Mouse (Mus musculus): ENCODE measurements around the gene Inha. TPM values are rescaled to one million over a fixed set of nuclear protein-coding genes. Genes with fewer than 3 reads are reported as not detected.

Gene Inha
- polyA plus RNA-seq, 1 experiment, result 2.9 TPM

DNA sequence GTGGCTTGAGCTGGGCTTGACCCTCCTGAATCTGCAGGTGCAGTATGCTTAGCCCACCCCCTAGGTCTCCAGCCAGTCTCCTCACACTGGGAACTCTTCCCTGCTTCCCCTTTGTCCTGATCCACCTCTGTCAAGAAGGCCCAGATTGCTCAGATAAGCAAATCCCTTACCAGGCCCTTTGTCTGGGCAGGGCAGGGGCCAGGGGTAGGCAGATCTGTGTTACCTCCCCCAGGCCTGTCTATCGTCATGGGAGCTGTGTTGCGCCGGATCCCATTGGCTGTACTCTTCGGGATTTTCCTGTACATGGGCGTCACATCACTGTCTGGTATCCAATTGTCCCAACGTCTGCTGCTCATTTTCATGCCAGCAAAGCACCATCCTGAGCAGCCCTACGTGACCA, 50.2 kb downstream of the Inha start:
- no peaks in the 10 kb centered on the region for H3K27me3 ChIP-seq (ENCODE audit: control insufficient read depth, insufficient read depth, low read length)
- peaks cover 5% of the 10 kb centered on the region; the same call in 1 of the 2 replicates for H3K4me1 ChIP-seq (ENCODE audit: control insufficient read depth, insufficient read depth, insufficient read length)
- no peak overlapping the region for H3K27ac ChIP-seq (ENCODE audit: insufficient read depth, low read length)
- no peak overlapping the region for H3K4me3 ChIP-seq (ENCODE audit: extremely low read depth, insufficient read depth, insufficient read length)
- TF ChIP-seq CTCF (IDR thresholded peaks at IDR 0.05; ENCODE audit: extremely low read depth, insufficient read depth, insufficient read length, insufficient replicate concordance) (no peak), POLR2A (IDR thresholded peaks at IDR 0.05; ENCODE audit: low read depth, low read length) (no peak)
- 90% methylated on average over 7 of the region's 7 CpGs for WGBS
- H3K36me3 ChIP-seq (ENCODE audit: control insufficient read depth, insufficient read depth, low read length), result no peaks in the 10 kb centered on the region
- no peak for DNase-seq (ENCODE audit: low read depth in 1 of 2, low spot score in 2 of 2)

DNA sequence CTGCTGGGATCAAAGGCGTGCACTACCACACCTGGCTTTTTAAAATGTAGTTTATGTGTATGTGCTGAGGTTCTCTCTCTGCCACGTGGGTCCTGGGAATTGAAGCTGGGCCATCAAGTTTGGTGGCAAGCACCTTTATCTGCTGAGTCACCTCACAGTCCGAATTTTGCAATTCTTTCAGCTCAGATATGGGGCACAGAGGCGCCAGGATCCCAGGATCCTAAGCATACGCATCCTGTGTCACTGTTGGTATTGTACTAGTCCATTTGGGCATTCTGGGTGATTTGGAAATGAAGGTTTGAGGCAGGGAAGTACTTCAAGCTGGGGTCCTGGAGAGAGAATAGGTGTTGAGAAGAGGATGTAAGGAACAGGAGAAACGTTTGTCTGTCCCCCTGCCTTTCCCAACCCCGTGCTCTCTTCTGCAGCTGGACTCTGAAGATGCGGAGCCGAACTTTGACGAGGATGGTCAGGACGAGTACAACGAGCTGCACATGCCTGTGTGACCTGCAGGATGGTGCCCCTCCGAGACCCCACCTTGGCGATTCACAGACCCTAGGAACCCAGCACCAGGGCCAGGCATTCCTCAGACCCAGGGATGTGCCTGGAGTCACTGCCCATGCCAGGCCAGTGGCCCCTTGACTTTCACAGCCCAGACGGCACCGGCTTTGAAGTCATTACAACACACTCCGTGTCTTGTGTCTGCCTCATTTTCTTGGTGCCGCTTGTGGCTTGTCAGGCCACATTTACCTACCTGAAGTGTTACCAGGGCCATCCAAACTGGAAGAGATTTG, 51.7 kb downstream of the Inha start:
- Histone ChIP-seq H3K27ac (ENCODE audit: insufficient read depth, low read length) (no peak overlapping the region), H3K36me3 (ENCODE audit: control insufficient read depth, insufficient read depth, low read length) (no peaks in the 10 kb centered on the region), H3K4me3 (ENCODE audit: extremely low read depth, insufficient read depth, insufficient read length) (no peak overlapping the region), H3K27me3 (ENCODE audit: control insufficient read depth, insufficient read depth, low read length) (no peaks in the 10 kb centered on the region), H3K4me1 (ENCODE audit: control insufficient read depth, insufficient read depth, insufficient read length) (peaks cover 5% of the 10 kb centered on the region; the same call in 1 of the 2 replicates)
- DNase-seq (ENCODE audit: low read depth in 1 of 2, low spot score in 2 of 2), result no peak
- no peak for TF ChIP-seq CTCF (IDR thresholded peaks at IDR 0.05; ENCODE audit: extremely low read depth, insufficient read depth, insufficient read length, insufficient replicate concordance)
- TF ChIP-seq POLR2A (IDR thresholded peaks at IDR 0.05; ENCODE audit: low read depth, low read length), result no peak
- WGBS, result 85% methylated on average over 18 of the region's 18 CpGs

DNA sequence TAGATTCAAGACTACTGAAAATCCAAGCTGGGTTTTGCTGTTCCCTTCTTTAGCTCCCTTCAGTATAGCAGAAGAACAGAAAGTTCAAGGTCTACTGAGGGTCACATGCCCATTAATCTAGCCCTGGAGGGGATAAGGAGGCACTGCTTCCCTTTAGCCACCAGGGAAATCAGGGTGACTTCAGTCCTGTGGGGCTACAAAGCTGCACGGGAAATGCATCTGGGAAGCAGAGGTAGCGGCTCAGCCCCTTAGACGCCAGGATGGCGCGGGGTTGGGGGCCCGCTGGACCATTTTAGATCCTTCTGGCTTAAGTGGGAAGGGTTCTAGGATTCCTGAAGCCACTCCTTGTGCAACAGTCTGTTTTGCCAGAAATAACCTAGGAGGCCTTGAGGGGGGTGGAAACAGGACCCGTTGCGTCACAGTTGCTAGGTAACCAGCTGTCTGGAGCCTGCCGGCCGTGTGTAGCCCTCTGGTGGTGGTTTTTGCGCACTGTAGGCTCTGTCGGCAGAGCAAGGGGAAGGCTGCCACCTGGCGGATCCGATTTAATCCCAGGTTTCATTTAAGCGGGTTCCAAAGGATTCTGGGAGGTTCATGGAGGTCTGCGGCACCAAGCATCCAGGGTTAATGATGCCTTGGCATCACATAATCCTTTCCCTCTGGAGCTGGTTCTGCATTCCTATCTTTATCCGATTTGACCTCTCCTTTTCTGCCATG, 52.5 kb downstream of the Inha start:
- peaks cover 5% of the 10 kb centered on the region; the same call in 1 of the 2 replicates for H3K4me1 ChIP-seq (ENCODE audit: control insufficient read depth, insufficient read depth, insufficient read length)
- 15% methylated on average over 17 of the region's 17 CpGs for WGBS
- no peak overlapping the region for H3K27ac ChIP-seq (ENCODE audit: insufficient read depth, low read length)
- peak; percentile 76 to 77 for DNase-seq (ENCODE audit: low read depth in 1 of 2, low spot score in 2 of 2)
- no peaks in the 10 kb centered on the region for H3K27me3 ChIP-seq (ENCODE audit: control insufficient read depth, insufficient read depth, low read length)
- H3K36me3 ChIP-seq (ENCODE audit: control insufficient read depth, insufficient read depth, low read length), result no peaks in the 10 kb centered on the region
- no peak overlapping the region for H3K4me3 ChIP-seq (ENCODE audit: extremely low read depth, insufficient read depth, insufficient read length)
- TF ChIP-seq POLR2A (IDR thresholded peaks at IDR 0.05; ENCODE audit: low read depth, low read length) (no peak), CTCF (IDR thresholded peaks at IDR 0.05; ENCODE audit: extremely low read depth, insufficient read depth, insufficient read length, insufficient replicate concordance) (peak; percentile 98)

Other genes starting within 250 kb of the Inha start
- gene Ptprn, start 242.6 kb upstream of the Inha start, polyA plus RNA-seq (2012; rRNA removed), result 0.22 and 0.35 TPM in 2 replicates
- 0.18 TPM in 1 of 2 replicates, not detected in the other for gene Resp18, start 228.7 kb upstream of the Inha start, polyA plus RNA-seq (2012; rRNA removed)
- 76.1 and 81.0 TPM in 2 replicates for gene Dnpep, start 189.1 kb upstream of the Inha start, polyA plus RNA-seq (2012; rRNA removed)
- 40.5 and 49.3 TPM in 2 replicates for gene Des, start 146.7 kb upstream of the Inha start, polyA plus RNA-seq (2012; rRNA removed)
- gene Speg, start 131.8 kb upstream of the Inha start, polyA plus RNA-seq (2012; rRNA removed), result 14.3 and 21.2 TPM in 2 replicates
- 85.1 and 101 TPM in 2 replicates for gene Gmppa, start 71.1 kb upstream of the Inha start, polyA plus RNA-seq (2012; rRNA removed)
- 0.02 and 0.05 TPM in 2 replicates for gene Asic4, start 56.6 kb upstream of the Inha start, polyA plus RNA-seq (2012; rRNA removed)
- 30.4 and 40.6 TPM in 2 replicates for gene Chpf, start 27.8 kb upstream of the Inha start, polyA plus RNA-seq (2012; rRNA removed)
- 2.6 and 3.6 TPM in 2 replicates for gene Tmem198, start 27.5 kb upstream of the Inha start, polyA plus RNA-seq (2012; rRNA removed)
- 7.8 and 7.9 TPM in 2 replicates for gene Obsl1, start 625 bp upstream of the Inha start, polyA plus RNA-seq (2012; rRNA removed)
- 73.8 and 77.3 TPM in 2 replicates for gene Stk11ip, start 14.5 kb downstream of the Inha start, polyA plus RNA-seq (2012; rRNA removed)
- 3.9 and 4.5 TPM in 2 replicates for gene Slc4a3, start 39.2 kb downstream of the Inha start, polyA plus RNA-seq (2012; rRNA removed)

All from spleen, adult 2 months (tissue).